Mouse (Mus musculus) retina, postnatal 1 day (tissue): ENCODE data around the gene Gm11009.
"Not testable (repeated sequence)": the region's sequence is repeated elsewhere in the genome, so short reads cannot be mapped to it uniquely, and the experiment has no call there.

Source experiments
- DNase-seq: peaks from one replicate; pipeline ENCODE4 v3.0.0-alpha.2; 2012

The Gm11009 gene

DNA sequence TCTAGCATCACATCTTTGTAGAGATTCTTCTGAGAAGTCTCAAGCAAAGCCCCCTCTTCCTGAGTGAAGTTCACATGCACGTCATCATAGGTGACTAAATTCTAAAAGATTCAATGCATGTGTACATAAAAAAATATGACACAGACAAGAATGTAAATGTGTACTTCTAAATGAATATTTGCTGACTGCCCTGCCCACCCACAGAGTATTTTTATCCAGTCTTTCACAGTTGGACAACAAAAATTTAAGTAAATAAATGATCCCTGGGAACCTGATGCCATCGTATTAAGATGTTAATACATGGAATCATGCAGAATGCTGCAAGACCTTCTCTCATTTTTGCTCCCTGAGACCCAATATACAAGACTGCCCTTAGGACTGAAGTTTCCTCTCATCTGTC lies at the start of gene Gm11009:
Gm11009 (minus strand) TSS at position 101 of the 400 bp plus-strand sequence.
- not testable (repeated sequence) for DNase-seq
